17 mouse cellular contexts compared by ENCODE assay signal in the genomic region with DNA sequence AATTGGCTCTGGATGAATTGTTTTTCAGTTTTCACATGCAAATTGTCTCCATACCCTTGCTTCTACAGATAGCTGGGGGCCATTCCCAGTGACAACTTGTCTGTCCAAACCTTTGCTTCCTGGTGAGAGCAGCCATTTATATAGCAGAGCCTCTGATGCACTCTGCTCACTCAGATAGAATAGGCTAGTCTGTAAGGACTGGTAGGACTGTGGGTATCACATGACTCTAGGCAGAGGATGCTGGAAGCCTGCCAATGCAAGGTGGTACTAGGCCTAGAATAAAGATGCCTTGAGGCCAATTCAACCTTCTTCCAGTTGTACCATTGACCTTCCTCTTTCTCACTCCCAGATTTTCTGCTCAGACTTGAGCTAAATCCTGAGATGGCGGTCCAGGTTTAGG.
DNase-seq lines count a peak whose midpoint lies in the region; ATAC-seq and TF ChIP-seq lines count a peak whose summit lies in the region.
"Had no signal": no experiment of that assay in that cellular context is flagged by ENCODE, and none has a peak within 500 bp of the region (broad histone marks: within the 10 kb centered on the region; RNA-seq: fewer than 3 reads in every experiment).

No protein-coding gene starts in this region.

- H3K27me3 ChIP-seq in embryonic facial prominence, embryonic 14.5 days (replicated peaks; ENCODE audit: control insufficient read depth, insufficient read depth, low read length): no peaks in the 10 kb centered on the region
- no peaks in the 10 kb centered on the region for H3K27me3 ChIP-seq in embryonic facial prominence, embryonic 10.5 days (replicated peaks; ENCODE audit: low read depth, poor library complexity, severe bottlenecking)
- no peaks in the 10 kb centered on the region for H3K27me3 ChIP-seq in forebrain, embryonic 15.5 days
- H3K27me3 ChIP-seq in forebrain, embryonic 16.5 days (replicated peaks; ENCODE audit: control insufficient read depth, insufficient read depth, low read length): no peaks in the 10 kb centered on the region
- H3K27me3 ChIP-seq: heart, embryonic 15.5 days had no signal

- no peak for ATAC-seq in embryonic facial prominence, embryonic 14.5 days (ENCODE audit: low read depth)
- 0 out of 2 replicates have a peak, but pooled peaks have one; percentile 55 for ATAC-seq in forebrain, embryonic 15.5 days (replicated peaks)
- no peak for ATAC-seq in forebrain, embryonic 16.5 days
- ATAC-seq: intestine, embryonic 16.5 days had no signal

- peaks cover 9% of the 10 kb centered on the region for H3K4me1 ChIP-seq in embryonic facial prominence, embryonic 14.5 days (ENCODE audit: control insufficient read depth, insufficient read depth, low read length)
- H3K4me1 ChIP-seq in embryonic facial prominence, embryonic 10.5 days: peaks cover 15% of the 10 kb centered on the region
- H3K4me1 ChIP-seq in forebrain, embryonic 15.5 days: peaks cover 19% of the 10 kb centered on the region
- H3K4me1 ChIP-seq in forebrain, embryonic 16.5 days (replicated peaks; ENCODE audit: control insufficient read depth, insufficient read depth, low read length): peaks cover 8% of the 10 kb centered on the region; the same call in 1 of the 2 replicates

- H3K9ac ChIP-seq in embryonic facial prominence, embryonic 14.5 days (ENCODE audit: low read depth, low read length): no peak overlapping the region
- no peak overlapping the region for H3K9ac ChIP-seq in forebrain, embryonic 15.5 days (replicated peaks)
- no peak overlapping the region for H3K9ac ChIP-seq in forebrain, embryonic 16.5 days (replicated peaks; ENCODE audit: low read depth, low read length)
- H3K9ac ChIP-seq: heart, embryonic 15.5 days; hindbrain, embryonic 14.5 days had no signal

- H3K4me3 ChIP-seq in embryonic facial prominence, embryonic 14.5 days (ENCODE audit: low read depth, low read length): no peak overlapping the region
- no peak overlapping the region for H3K4me3 ChIP-seq in embryonic facial prominence, embryonic 10.5 days
- no peak overlapping the region for H3K4me3 ChIP-seq in forebrain, embryonic 15.5 days
- no peak overlapping the region for H3K4me3 ChIP-seq in forebrain, embryonic 16.5 days (replicated peaks; ENCODE audit: low read length)
- H3K4me3 ChIP-seq: heart, embryonic 15.5 days had no signal

- H3K27ac ChIP-seq in embryonic facial prominence, embryonic 14.5 days (replicated peaks; ENCODE audit: low read depth, low read length): no peak overlapping the region
- no peak overlapping the region for H3K27ac ChIP-seq in embryonic facial prominence, embryonic 10.5 days (replicated peaks)
- H3K27ac ChIP-seq in forebrain, embryonic 15.5 days (replicated peaks): no peak overlapping the region
- no peak overlapping the region for H3K27ac ChIP-seq in forebrain, embryonic 16.5 days (ENCODE audit: low read length)
- H3K27ac ChIP-seq: heart, embryonic 15.5 days; hindbrain, embryonic 14.5 days had no signal

- 89% methylated on average over 1 of the region's 1 CpGs for WGBS in embryonic facial prominence, embryonic 14.5 days
- 91% methylated on average over 1 of the region's 1 CpGs for WGBS in embryonic facial prominence, embryonic 10.5 days
- 98% methylated on average over 1 of the region's 1 CpGs for WGBS in forebrain, embryonic 15.5 days
- 92% methylated on average over 1 of the region's 1 CpGs for WGBS in forebrain, embryonic 16.5 days

- TF ChIP-seq POLR2A in brain, embryonic 14.5 days (IDR thresholded peaks at IDR 0.05; ENCODE audit: borderline replicate concordance, extremely low read depth, insufficient read depth, insufficient read length, poor library complexity, severe bottlenecking): no peak

- no peak overlapping the region for H3K4me2 ChIP-seq in embryonic facial prominence, embryonic 14.5 days (ENCODE audit: low read depth, low read length)
- H3K4me2 ChIP-seq in forebrain, embryonic 15.5 days (replicated peaks): no peak overlapping the region
- H3K4me2 ChIP-seq in forebrain, embryonic 16.5 days (ENCODE audit: low read length): no peak overlapping the region
- H3K4me2 ChIP-seq: heart, embryonic 11.5 days; heart, embryonic 15.5 days; hindbrain, embryonic 14.5 days had no signal

- no peaks in the 10 kb centered on the region for H3K36me3 ChIP-seq in embryonic facial prominence, embryonic 14.5 days (ENCODE audit: control insufficient read depth, insufficient read depth, low read length)
- no peaks in the 10 kb centered on the region for H3K36me3 ChIP-seq in embryonic facial prominence, embryonic 10.5 days (replicated peaks)
- no peaks in the 10 kb centered on the region for H3K36me3 ChIP-seq in forebrain, embryonic 15.5 days
- H3K36me3 ChIP-seq in forebrain, embryonic 16.5 days (ENCODE audit: control insufficient read depth, insufficient read depth): no peaks in the 10 kb centered on the region
- H3K36me3 ChIP-seq: heart, embryonic 15.5 days had no signal

- no peak for TF ChIP-seq CTCF in brain, embryonic 14.5 days (IDR thresholded peaks at IDR 0.05; ENCODE audit: borderline replicate concordance, extremely low read depth, insufficient read depth, insufficient read length)

- peak; percentile 43 for DNase-seq in embryonic facial prominence, embryonic 14.5 days (ENCODE audit: low spot score)
- no peak for DNase-seq in embryonic facial prominence, embryonic 10.5 days (ENCODE audit: low spot score)
- DNase-seq in kidney, postnatal 10 days: peak; percentile 20
- DNase-seq in kidney, adult 11 months: no peak
- DNase-seq in brain, embryonic 14.5 days (ENCODE audit: low read depth): peak; percentile 62
- DNase-seq: adrenal gland, postnatal 10 days; cerebellum, adult 18-20 months; cerebellum, adult 9-11 months; gastrocnemius, postnatal 36 days; heart, adult 18-20 months; heart, postnatal 14 days had no signal

- no peaks in the 10 kb centered on the region for H3K9me3 ChIP-seq in embryonic facial prominence, embryonic 14.5 days (ENCODE audit: control insufficient read depth, low read length)
- H3K9me3 ChIP-seq in embryonic facial prominence, embryonic 10.5 days: no peaks in the 10 kb centered on the region
- H3K9me3 ChIP-seq in forebrain, embryonic 15.5 days: no peaks in the 10 kb centered on the region
- H3K9me3 ChIP-seq in forebrain, embryonic 16.5 days (ENCODE audit: control insufficient read depth, low read length): no peaks in the 10 kb centered on the region
- H3K9me3 ChIP-seq: heart, embryonic 15.5 days had no signal

Comparison
In these comparisons a context has a peak if more than half of its experiments do, and no peak if none do; other contexts are left out.
1. DNase-seq: peak in embryonic facial prominence, embryonic 14.5 days (single experiment), kidney, postnatal 10 days (single experiment) and brain, embryonic 14.5 days (single experiment); none in embryonic facial prominence, embryonic 10.5 days (single experiment) and kidney, adult 11 months (single experiment).